Mouse (Mus musculus) hindbrain, postnatal 0 days (tissue): ENCODE results near the gene Trat1. TPM values are rescaled to one million over a fixed set of nuclear protein-coding genes. Genes with fewer than 3 reads are reported as not detected.

Experiments used
- ATAC-seq: fragments of 200-750 bp; cut with Nextera tagmentation; 2 replicates; pipeline ENCODE4 v1.8.0; 2017; ENCODE audit warnings: mild to moderate bottlenecking, moderate TSS enrichment, moderate library complexity
- DNase-seq: peaks from one replicate; pipeline ENCODE4 v3.0.0-alpha.2; 2015; ENCODE audit warnings: low spot score
- H3K27ac ChIP-seq: fragments of 300-500 bp; sonication (generic); 2 replicates; pipeline ENCODE4 v1.5.1; 2014; ENCODE audit warnings: mild to moderate bottlenecking
- H3K27me3 ChIP-seq: fragments of 300-500 bp; sonication (generic); 2 replicates; pipeline ENCODE4 v1.6.1; 2014; ENCODE audit warnings: low read length, mixed read lengths; ENCODE audit not compliant: insufficient read depth
- H3K36me3 ChIP-seq: fragments of 300-500 bp; sonication (generic); 2 replicates; pipeline ENCODE4 v1.6.1; 2014; ENCODE audit warnings: low read length, mixed read lengths; ENCODE audit not compliant: insufficient read depth
- H3K4me1 ChIP-seq: fragments of 300-500 bp; sonication (generic); 2 replicates; pipeline ENCODE4 v1.6.1; 2014; ENCODE audit warnings: antibody characterized with exemption, low read length, mixed read lengths; ENCODE audit not compliant: insufficient read depth
- H3K4me2 ChIP-seq: fragments of 300-500 bp; sonication (generic); 2 replicates; pipeline ENCODE4 v1.6.1; 2014; ENCODE audit warnings: low read depth, mild to moderate bottlenecking, low read length, moderate library complexity, mixed read lengths
- H3K4me3 ChIP-seq: fragments of 300-500 bp; sonication (generic); 2 replicates; pipeline ENCODE4 v1.5.1; 2014; ENCODE audit warnings: low read length
- H3K9ac ChIP-seq: fragments of 300-500 bp; sonication (generic); replicated peaks from 2 replicates; pipeline ENCODE4 v1.6.1; 2014; ENCODE audit warnings: mild to moderate bottlenecking, low read length, moderate library complexity, mixed read lengths
- H3K9me3 ChIP-seq: fragments of 300-500 bp; sonication (generic); 2 replicates; pipeline ENCODE4 v1.6.1; 2016; ENCODE audit warnings: low read length, mixed read lengths
- CTCF ChIP-seq: IDR thresholded peaks from 2 replicates; pipeline ENCODE4 v1.5.1; 2016; ENCODE audit warnings: antibody characterized with exemption, control low read depth, low read depth
- WGBS: fragments of 180-500 bp; shearing (Covaris S2); extraction: QIAGEN DNeasy Blood & Tissue Kit; methylation state at CpG from one replicate; pipeline ENCODE4 v1.1.7; 2014; 5-methylcytosine and 5-hydroxymethylcytosine counted together
- polyA plus RNA-seq: library from polyadenylated mRNA; unstranded; fragments of >200 nt; fragmentation: Nextera tagmentation; extraction: Ambion mirVana; gene quantifications from 2 replicates; pipeline ENCODE4 v1.2.1, GENCODE M21; 2015
- total RNA-seq: library from RNA; depleted of rRNA; stranded (reverse); fragments of >200 nt; gene quantifications from 2 replicates; pipeline ENCODE4 v1.2.3, GENCODE M21; 2014; rRNA removed

The Trat1 gene
- total and polyA plus RNA-seq, 2 experiments from 2014 or later = under 0.01 TPM; not detected in 1

GRCm38 (mm10) chr16:48738429-48738828 lies 33.4 kb downstream of the Trat1 start:
- H3K27ac ChIP-seq = no peak overlapping the region
- no peak for ATAC-seq
- H3K4me1 ChIP-seq = no peaks in the 10 kb centered on the region
- H3K9me3 ChIP-seq = no peaks in the 10 kb centered on the region
- no peak for TF ChIP-seq CTCF
- H3K9ac ChIP-seq = no peak overlapping the region
- H3K36me3 ChIP-seq = no peaks in the 10 kb centered on the region
- WGBS = 84% methylated on average over 2 of the region's 2 CpGs
- H3K4me2 ChIP-seq = no peak overlapping the region
- H3K27me3 ChIP-seq = no peaks in the 10 kb centered on the region
- no peak for DNase-seq
- H3K4me3 ChIP-seq = no peak overlapping the region

- no peaks in the 10 kb centered on the region for H3K4me1 ChIP-seq
- 88% methylated on average over 3 of the region's 3 CpGs for whole genome bisulfite sequencing
- no peaks in the 10 kb centered on the region for H3K27me3 ChIP-seq
- no peak for TF ChIP-seq CTCF
- H3K4me2 ChIP-seq = no peak overlapping the region
- no peak overlapping the region for H3K27ac ChIP-seq
- no peak overlapping the region for H3K9ac ChIP-seq
- no peaks in the 10 kb centered on the region for H3K9me3 ChIP-seq
- H3K36me3 ChIP-seq = no peaks in the 10 kb centered on the region
- no peak overlapping the region for H3K4me3 ChIP-seq
- DNase-seq (no peak), ATAC-seq (no peak)
Measured at GRCm38 (mm10) chr16:48736890-48737289, 34.9 kb downstream of the Trat1 start.

DNA sequence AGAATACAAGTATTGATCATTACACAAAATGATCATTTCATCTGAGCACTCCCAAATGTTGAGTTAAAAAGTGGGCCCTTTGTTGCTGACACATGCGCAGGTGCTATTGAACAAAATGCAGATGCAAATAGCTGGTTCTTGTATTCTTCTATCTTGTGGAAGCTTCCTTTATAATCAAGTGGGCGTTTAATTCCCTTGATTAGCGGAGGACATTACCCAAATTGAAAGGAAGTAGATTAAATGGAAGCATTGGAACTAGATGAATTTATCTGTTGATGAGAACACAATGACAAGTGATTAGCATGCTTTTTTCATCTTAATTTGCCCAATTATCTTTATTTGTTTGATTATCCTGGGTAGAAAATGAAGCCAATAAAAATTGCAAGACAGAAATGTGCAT lies 51.6 kb downstream of the Trat1 start:
- Histone ChIP-seq H3K4me1 (no peaks in the 10 kb centered on the region), H3K9ac (no peak overlapping the region), H3K4me2 (no peak overlapping the region), H3K36me3 (no peaks in the 10 kb centered on the region), H3K9me3 (no peaks in the 10 kb centered on the region), H3K27ac (no peak overlapping the region), H3K27me3 (no peaks in the 10 kb centered on the region), H3K4me3 (no peak overlapping the region)
- no peak for DNase-seq
- 89% methylated on average over 3 of the region's 3 CpGs for WGBS
- TF ChIP-seq CTCF = no peak
- no peak for ATAC-seq

DNA sequence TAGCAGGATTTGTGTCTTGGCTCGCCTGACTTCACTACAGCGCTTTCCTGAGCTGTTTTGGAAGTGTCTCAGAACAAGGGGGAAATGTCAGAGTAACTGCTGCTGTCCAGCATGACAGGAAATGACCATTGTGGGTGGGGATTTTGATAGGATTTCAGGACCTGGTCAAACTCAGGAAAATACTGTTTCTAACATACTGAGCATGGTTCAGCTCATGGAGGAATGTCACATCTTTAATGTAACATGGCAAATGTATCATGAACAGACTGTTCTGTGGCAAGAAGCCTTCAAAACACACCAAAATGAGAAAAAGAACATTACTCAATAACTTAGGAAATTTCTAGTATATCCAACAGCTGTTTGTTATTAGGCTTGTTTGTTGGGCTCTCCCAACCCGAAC lies 52.1 kb downstream of the Trat1 start:
- no peak for DNase-seq
- TF ChIP-seq CTCF = no peak
- H3K9me3 ChIP-seq = no peaks in the 10 kb centered on the region
- no peaks in the 10 kb centered on the region for H3K36me3 ChIP-seq
- no peak overlapping the region for H3K27ac ChIP-seq
- H3K9ac ChIP-seq = no peak overlapping the region
- no peak overlapping the region for H3K4me3 ChIP-seq
- H3K4me2 ChIP-seq = no peak overlapping the region
- WGBS = 87% methylated on average over 3 of the region's 3 CpGs
- no peaks in the 10 kb centered on the region for H3K27me3 ChIP-seq
- no peaks in the 10 kb centered on the region for H3K4me1 ChIP-seq
- ATAC-seq = no peak

- H3K9ac ChIP-seq = no peak overlapping the region
- no peaks in the 10 kb centered on the region for H3K4me1 ChIP-seq
- H3K27me3 ChIP-seq = no peaks in the 10 kb centered on the region
- H3K27ac ChIP-seq = no peak overlapping the region
- H3K36me3 ChIP-seq = no peaks in the 10 kb centered on the region
- no peaks in the 10 kb centered on the region for H3K9me3 ChIP-seq
- no peak for ATAC-seq
- no peak for TF ChIP-seq CTCF
- no peak overlapping the region for H3K4me2 ChIP-seq
- no peak for DNase-seq
- H3K4me3 ChIP-seq = no peak overlapping the region
Measured at GRCm38 (mm10) chr16:48716343-48716742, 55.5 kb downstream of the Trat1 start.

GRCm38 (mm10) chr16:48701896-48702295 lies 69.9 kb downstream of the Trat1 start:
- H3K27ac ChIP-seq = no peak overlapping the region
- H3K9me3 ChIP-seq = no peaks in the 10 kb centered on the region
- no peaks in the 10 kb centered on the region for H3K36me3 ChIP-seq
- no peak for TF ChIP-seq CTCF
- no peak overlapping the region for H3K4me2 ChIP-seq
- DNase-seq = no peak
- 62% methylated on average over 3 of the region's 3 CpGs for WGBS
- no peaks in the 10 kb centered on the region for H3K27me3 ChIP-seq
- H3K4me1 ChIP-seq = no peaks in the 10 kb centered on the region
- no peak overlapping the region for H3K4me3 ChIP-seq
- no peak overlapping the region for H3K9ac ChIP-seq
- no peak for ATAC-seq

Other genes starting within 250 kb of the Trat1 start
- not detected in 2 replicates for gene Retnlb, start 44.8 kb upstream of the Trat1 start, total RNA-seq
- not detected in 2 replicates for gene Retnlb, start 44.8 kb upstream of the Trat1 start, polyA plus RNA-seq
- gene Retnla, start 70.5 kb upstream of the Trat1 start, total RNA-seq = not detected in 2 replicates
- not detected in 2 replicates for gene Retnla, start 70.5 kb upstream of the Trat1 start, polyA plus RNA-seq
- gene Retnlg, start 100.6 kb upstream of the Trat1 start, total RNA-seq = not detected in 2 replicates
- 0.77 and 0.79 TPM in 2 replicates for gene Retnlg, start 100.6 kb upstream of the Trat1 start, polyA plus RNA-seq
- gene Dzip3, start 222.1 kb upstream of the Trat1 start, total RNA-seq = 96.2 and 97.0 TPM in 2 replicates
- 45.0 and 45.4 TPM in 2 replicates for gene Dzip3, start 222.1 kb upstream of the Trat1 start, polyA plus RNA-seq
- gene Cip2a, start 222.2 kb upstream of the Trat1 start, total RNA-seq = 5.1 and 6.0 TPM in 2 replicates
- gene Cip2a, start 222.2 kb upstream of the Trat1 start, polyA plus RNA-seq = 5.3 and 5.6 TPM in 2 replicates